Mouse (Mus musculus): ENCODE measurements at regions not wholly inside any gene's neighbourhood (a gene's known extent, or its start where the extent isn't known, plus 50 kb on each side); places are given as distances from the start of the nearest gene placed in this dataset.

DNA sequence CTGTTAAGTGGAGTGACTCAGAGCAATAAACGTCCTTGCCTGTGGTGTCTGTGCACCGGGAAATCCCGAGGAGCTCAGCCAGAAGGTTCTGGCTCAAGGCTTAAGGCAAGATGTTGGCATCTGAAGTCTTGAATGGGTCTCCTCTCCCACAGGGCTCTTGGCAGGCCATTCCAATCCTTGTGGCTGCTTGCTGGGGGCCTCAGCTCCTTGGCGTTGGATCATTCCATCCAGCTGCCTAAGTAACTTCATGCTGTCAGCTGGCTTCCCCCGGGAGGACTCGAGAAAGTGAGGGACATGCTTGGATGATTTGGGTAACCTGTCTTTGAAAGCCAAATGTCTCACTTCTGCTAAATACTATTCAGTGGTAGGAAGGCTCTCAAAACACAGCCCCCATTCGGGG lies 174.0 kb upstream of the Cops8 start:
- TF ChIP-seq TAL1 (IDR thresholded peaks at IDR 0.05; ENCODE audit: low read length) (no peak), GATA1 (IDR thresholded peaks at IDR 0.05; ENCODE audit: low read length) (no peak)

Data from erythroblast, embryonic 14.5 days (primary cell).